Mouse (Mus musculus): Measurements from ENCODE around the gene Cul9.

- peak; percentile 40 for TF ChIP-seq CTCF (IDR thresholded peaks at IDR 0.05; ENCODE audit: low read depth)
- no peak for TF ChIP-seq EP300 (IDR thresholded peaks at IDR 0.05; ENCODE audit: low read depth)
Measured at GRCm38 (mm10) chr17:46576070-46576469, 29.9 kb upstream of the Cul9 start.
